Mouse (Mus musculus): Measurements from ENCODE around the gene Repin1. TPM values are rescaled to one million over a fixed set of nuclear protein-coding genes. Genes with fewer than 3 reads are reported as not detected.

Gene Repin1
- polyA plus RNA-seq, 1 experiment, result 15.3 TPM

GRCm38 (mm10) chr6:48589194-48589750, 4.4 kb upstream of the Repin1 start, which contains the start of gene Gm45021:
Gm45021 (plus strand) TSS chr6:48589610.
- no peaks in the 10 kb centered on the region for H3K36me3 ChIP-seq (ENCODE audit: control insufficient read depth, insufficient read depth)
- no peaks in the 10 kb centered on the region for H3K79me2 ChIP-seq (ENCODE audit: control insufficient read depth, insufficient read depth)
- no peak within 1 kb of the TSS for H3K4me3 ChIP-seq
- H3ac ChIP-seq (ENCODE audit: control insufficient read depth, insufficient read length), result no peak within 1 kb of the TSS
- no peak for TF ChIP-seq USF1 (IDR thresholded peaks at IDR 0.05; ENCODE audit: low read depth)
- no peak for TF ChIP-seq TCF12 (IDR thresholded peaks at IDR 0.05; ENCODE audit: insufficient read depth, poor library complexity, severe bottlenecking)
- TF ChIP-seq E2F4 (IDR thresholded peaks at IDR 0.05; ENCODE audit: insufficient read depth), result no peak
- TF ChIP-seq POLR2AphosphoS2 (IDR thresholded peaks at IDR 0.05; ENCODE audit: insufficient read length, low read depth), result no peak
- no peak for TF ChIP-seq SRF (IDR thresholded peaks at IDR 0.05; ENCODE audit: control insufficient read depth, insufficient read length, low read depth)
- no peak for TF ChIP-seq POLR2A (IDR thresholded peaks at IDR 0.05; ENCODE audit: insufficient read length, low read depth)
- TF ChIP-seq MAX (IDR thresholded peaks at IDR 0.05; ENCODE audit: low read depth), result no peak
- TF ChIP-seq CEBPB (IDR thresholded peaks at IDR 0.05; ENCODE audit: insufficient read depth, poor library complexity, severe bottlenecking), result no peak
- no peak for TF ChIP-seq MYOG (IDR thresholded peaks at IDR 0.05; ENCODE audit: control insufficient read depth in 1 of 3, insufficient read depth in 1 of 3, insufficient read length in 2 of 3, low read depth in 2 of 3)
- no peak for TF ChIP-seq TCF3 (IDR thresholded peaks at IDR 0.05; ENCODE audit: insufficient read length, low read depth)
- no peak for TF ChIP-seq MYOD1 (IDR thresholded peaks at IDR 0.05; ENCODE audit: control insufficient read depth in 1 of 3, insufficient read length in 2 of 3, low read depth in 2 of 3)
- no peak within 1 kb of the TSS for H3K4me2 ChIP-seq (ENCODE audit: low read depth)
- no peaks in the 10 kb centered on the region for H3K27me3 ChIP-seq (ENCODE audit: control insufficient read depth, insufficient read depth, insufficient read length)

- H3K4me2 ChIP-seq (ENCODE audit: low read depth), result no peak overlapping the region
- no peak overlapping the region for H3K4me3 ChIP-seq
- H3K36me3 ChIP-seq (ENCODE audit: control insufficient read depth, insufficient read depth), result no peaks in the 10 kb centered on the region
- H3K79me2 ChIP-seq (ENCODE audit: control insufficient read depth, insufficient read depth), result peaks cover 16% of the 10 kb centered on the region
- H3ac ChIP-seq (ENCODE audit: control insufficient read depth, insufficient read length), result no peak overlapping the region
- TF ChIP-seq CEBPB (IDR thresholded peaks at IDR 0.05; ENCODE audit: insufficient read depth, poor library complexity, severe bottlenecking), result no peak
- peak in 2 of 3 experiments; percentile 52 to 60 for TF ChIP-seq MYOD1 (IDR thresholded peaks at IDR 0.05; ENCODE audit: control insufficient read depth in 1 of 3, insufficient read length in 2 of 3, low read depth in 2 of 3)
- no peak for TF ChIP-seq USF1 (IDR thresholded peaks at IDR 0.05; ENCODE audit: low read depth)
- no peak for TF ChIP-seq POLR2AphosphoS2 (IDR thresholded peaks at IDR 0.05; ENCODE audit: insufficient read length, low read depth)
- peak in 1 of 3 experiments; percentile 19 for TF ChIP-seq MYOG (IDR thresholded peaks at IDR 0.05; ENCODE audit: control insufficient read depth in 1 of 3, insufficient read depth in 1 of 3, insufficient read length in 2 of 3, low read depth in 2 of 3)
- TF ChIP-seq MAX (IDR thresholded peaks at IDR 0.05; ENCODE audit: low read depth), result no peak
- no peak for TF ChIP-seq TCF3 (IDR thresholded peaks at IDR 0.05; ENCODE audit: insufficient read length, low read depth)
- TF ChIP-seq E2F4 (IDR thresholded peaks at IDR 0.05; ENCODE audit: insufficient read depth), result no peak
- TF ChIP-seq TCF12 (IDR thresholded peaks at IDR 0.05; ENCODE audit: insufficient read depth, poor library complexity, severe bottlenecking), result no peak
- TF ChIP-seq REST (IDR thresholded peaks at IDR 0.05; ENCODE audit: insufficient read depth, insufficient read length), result no peak
- TF ChIP-seq POLR2A (IDR thresholded peaks at IDR 0.05; ENCODE audit: insufficient read length, low read depth), result no peak
- TF ChIP-seq SRF (IDR thresholded peaks at IDR 0.05; ENCODE audit: control insufficient read depth, insufficient read length, low read depth), result no peak
- H3K27me3 ChIP-seq (ENCODE audit: control insufficient read depth, insufficient read depth, insufficient read length), result no peaks in the 10 kb centered on the region
Observed at GRCm38 (mm10) chr6:48591221-48591845, 2.4 kb upstream of the Repin1 start.

- Histone ChIP-seq H3ac (ENCODE audit: control insufficient read depth, insufficient read length) (no peak overlapping the region), H3K27me3 (ENCODE audit: control insufficient read depth, insufficient read depth, insufficient read length) (no peaks in the 10 kb centered on the region), H3K4me2 (ENCODE audit: low read depth) (no peak overlapping the region), H3K79me2 (ENCODE audit: control insufficient read depth, insufficient read depth) (peaks cover 16% of the 10 kb centered on the region), H3K4me3 (no peak overlapping the region), H3K36me3 (ENCODE audit: control insufficient read depth, insufficient read depth) (no peaks in the 10 kb centered on the region)
- TF ChIP-seq MYOD1 (IDR thresholded peaks at IDR 0.05; ENCODE audit: control insufficient read depth in 1 of 3, insufficient read length in 2 of 3, low read depth in 2 of 3) (no peak), TCF12 (IDR thresholded peaks at IDR 0.05; ENCODE audit: insufficient read depth, poor library complexity, severe bottlenecking) (no peak), E2F4 (IDR thresholded peaks at IDR 0.05; ENCODE audit: insufficient read depth) (no peak), TCF3 (IDR thresholded peaks at IDR 0.05; ENCODE audit: insufficient read length, low read depth) (no peak), CEBPB (IDR thresholded peaks at IDR 0.05; ENCODE audit: insufficient read depth, poor library complexity, severe bottlenecking) (no peak), USF1 (IDR thresholded peaks at IDR 0.05; ENCODE audit: low read depth) (no peak), MYOG (IDR thresholded peaks at IDR 0.05; ENCODE audit: control insufficient read depth in 1 of 3, insufficient read depth in 1 of 3, insufficient read length in 2 of 3, low read depth in 2 of 3) (no peak), POLR2A (IDR thresholded peaks at IDR 0.05; ENCODE audit: insufficient read length, low read depth) (no peak), MAX (IDR thresholded peaks at IDR 0.05; ENCODE audit: low read depth) (no peak), SRF (IDR thresholded peaks at IDR 0.05; ENCODE audit: control insufficient read depth, insufficient read length, low read depth) (no peak), POLR2AphosphoS2 (IDR thresholded peaks at IDR 0.05; ENCODE audit: insufficient read length, low read depth) (no peak), REST (IDR thresholded peaks at IDR 0.05; ENCODE audit: insufficient read depth, insufficient read length) (no peak)
Observed at GRCm38 (mm10) chr6:48591871-48592270, 1.8 kb upstream of the Repin1 start.

- Histone ChIP-seq H3K27me3 (ENCODE audit: control insufficient read depth, insufficient read depth, insufficient read length) (no peaks in the 10 kb centered on the region), H3K4me3 (peak overlapping the region; percentile 61), H3K4me2 (ENCODE audit: low read depth) (peak overlapping the region; percentile 81), H3K79me2 (ENCODE audit: control insufficient read depth, insufficient read depth) (peaks cover 21% of the 10 kb centered on the region), H3ac (ENCODE audit: control insufficient read depth, insufficient read length) (peak overlapping the region; percentile 69), H3K36me3 (ENCODE audit: control insufficient read depth, insufficient read depth) (peaks cover 9% of the 10 kb centered on the region)
- no peak for TF ChIP-seq TCF3 (IDR thresholded peaks at IDR 0.05; ENCODE audit: insufficient read length, low read depth)
- peak in 2 of 3 experiments; percentile 16 to 58 for TF ChIP-seq MYOD1 (IDR thresholded peaks at IDR 0.05; ENCODE audit: control insufficient read depth in 1 of 3, insufficient read length in 2 of 3, low read depth in 2 of 3)
- TF ChIP-seq POLR2AphosphoS2 (IDR thresholded peaks at IDR 0.05; ENCODE audit: insufficient read length, low read depth), result no peak
- TF ChIP-seq SRF (IDR thresholded peaks at IDR 0.05; ENCODE audit: control insufficient read depth, insufficient read length, low read depth), result no peak
- TF ChIP-seq TCF12 (IDR thresholded peaks at IDR 0.05; ENCODE audit: insufficient read depth, poor library complexity, severe bottlenecking), result no peak
- TF ChIP-seq E2F4 (IDR thresholded peaks at IDR 0.05; ENCODE audit: insufficient read depth), result no peak
- peak in 2 of 3 experiments; percentile 35 to 38 for TF ChIP-seq MYOG (IDR thresholded peaks at IDR 0.05; ENCODE audit: control insufficient read depth in 1 of 3, insufficient read depth in 1 of 3, insufficient read length in 2 of 3, low read depth in 2 of 3)
- no peak for TF ChIP-seq CEBPB (IDR thresholded peaks at IDR 0.05; ENCODE audit: insufficient read depth, poor library complexity, severe bottlenecking)
- no peak for TF ChIP-seq REST (IDR thresholded peaks at IDR 0.05; ENCODE audit: insufficient read depth, insufficient read length)
- no peak for TF ChIP-seq MAX (IDR thresholded peaks at IDR 0.05; ENCODE audit: low read depth)
Observed at GRCm38 (mm10) chr6:48594043-48594738, 508 bp downstream of the Repin1 start.
